Mouse (Mus musculus) bone marrow macrophage, adult 2 months (primary cell): ENCODE measurements around the gene Ube2n.

Experiments used
- CTCF ChIP-seq: IDR thresholded peaks from 2 replicates; pipeline ENCODE4 v1.5.1; 2012; ENCODE audit warnings: low read depth, mild to moderate bottlenecking, low read length, moderate library complexity
- POLR2A ChIP-seq: IDR thresholded peaks from 2 replicates; pipeline ENCODE4 v1.6.1; 2012; ENCODE audit warnings: mild to moderate bottlenecking, low read depth, low read length, borderline replicate concordance

- TF ChIP-seq POLR2A = no peak
- no peak for TF ChIP-seq CTCF
Observed at GRCm38 (mm10) chr10:95551752-95552151, 36.8 kb downstream of the Ube2n start.
